Mouse (Mus musculus): ENCODE measurements at regions not wholly inside any gene's neighbourhood (a gene's known extent, or its start where the extent isn't known, plus 50 kb on each side); places are given as distances from the start of the nearest gene placed in this dataset.
"Not testable (repeated sequence)": the region's sequence is repeated elsewhere in the genome, so short reads cannot be mapped to it uniquely, and the experiment has no call there.

- H3K4me3 ChIP-seq (ENCODE audit: insufficient read depth, low read depth, low read length); H3K27ac ChIP-seq (ENCODE audit: insufficient read depth, low read depth, low read length); H3K4me1 ChIP-seq (ENCODE audit: control insufficient read depth, insufficient read depth, low read length); H3K27me3 ChIP-seq (replicated peaks; ENCODE audit: control insufficient read depth, insufficient read depth, low read length); H3K36me3 ChIP-seq (ENCODE audit: control insufficient read depth, insufficient read depth, low read length); DNase-seq: not testable (repeated sequence)
- 50% methylated on average over 2 of the region's 2 CpGs for WGBS
- TF ChIP-seq CTCF (conservative IDR thresholded peaks at IDR 0.05; ENCODE audit: insufficient read depth, insufficient read length, low read depth, low read length): 0 out of 2 replicates have a peak, but pooled peaks have one; percentile 14
These were observed 850.0 kb upstream of the Olfr1507 start for GRCm38 (mm10) chr14:53345568-53345967.

- H3K27ac ChIP-seq (ENCODE audit: insufficient read depth, low read depth, low read length); H3K27me3 ChIP-seq (replicated peaks; ENCODE audit: control insufficient read depth, insufficient read depth, low read length); H3K36me3 ChIP-seq (ENCODE audit: control insufficient read depth, insufficient read depth, low read length); H3K4me3 ChIP-seq (ENCODE audit: insufficient read depth, low read depth, low read length); DNase-seq; H3K4me1 ChIP-seq (ENCODE audit: control insufficient read depth, insufficient read depth, low read length): not testable (repeated sequence)
- 32% methylated on average over 5 of the region's 5 CpGs for WGBS
These were observed 848.3 kb upstream of the Olfr1507 start for GRCm38 (mm10) chr14:53343849-53344248.

GRCm38 (mm10) chr14:53339167-53339566 is 843.6 kb upstream of the Olfr1507 start:
- not testable (repeated sequence) for H3K27ac ChIP-seq (ENCODE audit: insufficient read depth, low read depth, low read length); H3K36me3 ChIP-seq (ENCODE audit: control insufficient read depth, insufficient read depth, low read length); H3K27me3 ChIP-seq (replicated peaks; ENCODE audit: control insufficient read depth, insufficient read depth, low read length); H3K4me1 ChIP-seq (ENCODE audit: control insufficient read depth, insufficient read depth, low read length); DNase-seq; H3K4me3 ChIP-seq (ENCODE audit: insufficient read depth, low read depth, low read length)
- WGBS: no CpG with 5 or more reads among the region's 4 CpGs

- not testable (repeated sequence) for H3K36me3 ChIP-seq (ENCODE audit: control insufficient read depth, insufficient read depth, low read length); DNase-seq; H3K4me3 ChIP-seq (ENCODE audit: insufficient read depth, low read depth, low read length); H3K4me1 ChIP-seq (ENCODE audit: control insufficient read depth, insufficient read depth, low read length); H3K27ac ChIP-seq (ENCODE audit: insufficient read depth, low read depth, low read length); H3K27me3 ChIP-seq (replicated peaks; ENCODE audit: control insufficient read depth, insufficient read depth, low read length)
- 43% methylated on average over 6 of the region's 8 CpGs for WGBS
These were observed 841.9 kb upstream of the Olfr1507 start for GRCm38 (mm10) chr14:53337446-53337845.

- not testable (repeated sequence) for H3K36me3 ChIP-seq (ENCODE audit: control insufficient read depth, insufficient read depth, low read length); H3K4me3 ChIP-seq (ENCODE audit: insufficient read depth, low read depth, low read length); DNase-seq; H3K27me3 ChIP-seq (replicated peaks; ENCODE audit: control insufficient read depth, insufficient read depth, low read length); H3K4me1 ChIP-seq (ENCODE audit: control insufficient read depth, insufficient read depth, low read length); H3K27ac ChIP-seq (ENCODE audit: insufficient read depth, low read depth, low read length)
- 0% methylated on average over 1 of the region's 2 CpGs for WGBS
These were observed 841.2 kb upstream of the Olfr1507 start for GRCm38 (mm10) chr14:53336705-53337104.

GRCm38 (mm10) chr14:53334451-53334850 is 838.9 kb upstream of the Olfr1507 start:
- H3K4me3 ChIP-seq (ENCODE audit: insufficient read depth, low read depth, low read length); H3K27me3 ChIP-seq (replicated peaks; ENCODE audit: control insufficient read depth, insufficient read depth, low read length); H3K4me1 ChIP-seq (ENCODE audit: control insufficient read depth, insufficient read depth, low read length); H3K36me3 ChIP-seq (ENCODE audit: control insufficient read depth, insufficient read depth, low read length); H3K27ac ChIP-seq (ENCODE audit: insufficient read depth, low read depth, low read length); DNase-seq: not testable (repeated sequence)
- WGBS: no CpG with 5 or more reads among the region's 4 CpGs

GRCm38 (mm10) chr14:53331153-53331552 is 835.6 kb upstream of the Olfr1507 start:
- not testable (repeated sequence) for H3K4me3 ChIP-seq (ENCODE audit: insufficient read depth, low read depth, low read length); H3K27ac ChIP-seq (ENCODE audit: insufficient read depth, low read depth, low read length); H3K27me3 ChIP-seq (replicated peaks; ENCODE audit: control insufficient read depth, insufficient read depth, low read length); H3K36me3 ChIP-seq (ENCODE audit: control insufficient read depth, insufficient read depth, low read length); H3K4me1 ChIP-seq (ENCODE audit: control insufficient read depth, insufficient read depth, low read length); DNase-seq

- not testable (repeated sequence) for DNase-seq; H3K27ac ChIP-seq (ENCODE audit: insufficient read depth, low read depth, low read length); H3K4me3 ChIP-seq (ENCODE audit: insufficient read depth, low read depth, low read length); H3K4me1 ChIP-seq (ENCODE audit: control insufficient read depth, insufficient read depth, low read length); H3K27me3 ChIP-seq (replicated peaks; ENCODE audit: control insufficient read depth, insufficient read depth, low read length); H3K36me3 ChIP-seq (ENCODE audit: control insufficient read depth, insufficient read depth, low read length)
- WGBS: no CpG with 5 or more reads among the region's 7 CpGs
These were observed 828.8 kb upstream of the Olfr1507 start for GRCm38 (mm10) chr14:53324367-53324766.

GRCm38 (mm10) chr14:53318512-53319309 is 823.2 kb upstream of the Olfr1507 start:
- not testable (repeated sequence) for H3K27me3 ChIP-seq (replicated peaks; ENCODE audit: control insufficient read depth, insufficient read depth, low read length); H3K4me1 ChIP-seq (ENCODE audit: control insufficient read depth, insufficient read depth, low read length); DNase-seq; H3K4me3 ChIP-seq (ENCODE audit: insufficient read depth, low read depth, low read length); H3K36me3 ChIP-seq (ENCODE audit: control insufficient read depth, insufficient read depth, low read length); H3K27ac ChIP-seq (ENCODE audit: insufficient read depth, low read depth, low read length)
- no CpG with 5 or more reads among the region's 9 CpGs for WGBS

- WGBS: no CpG with 5 or more reads among the region's 1 CpGs
- H3K4me3 ChIP-seq (ENCODE audit: insufficient read depth, low read depth, low read length); H3K36me3 ChIP-seq (ENCODE audit: control insufficient read depth, insufficient read depth, low read length); DNase-seq; H3K27ac ChIP-seq (ENCODE audit: insufficient read depth, low read depth, low read length); H3K27me3 ChIP-seq (replicated peaks; ENCODE audit: control insufficient read depth, insufficient read depth, low read length); H3K4me1 ChIP-seq (ENCODE audit: control insufficient read depth, insufficient read depth, low read length): not testable (repeated sequence)
These were observed 816.9 kb upstream of the Olfr1507 start for GRCm38 (mm10) chr14:53312490-53312889.

GRCm38 (mm10) chr14:53303179-53303578 is 807.6 kb upstream of the Olfr1507 start:
- H3K4me1 ChIP-seq (ENCODE audit: control insufficient read depth, insufficient read depth, low read length); DNase-seq; H3K36me3 ChIP-seq (ENCODE audit: control insufficient read depth, insufficient read depth, low read length); H3K27ac ChIP-seq (ENCODE audit: insufficient read depth, low read depth, low read length); H3K27me3 ChIP-seq (replicated peaks; ENCODE audit: control insufficient read depth, insufficient read depth, low read length); H3K4me3 ChIP-seq (ENCODE audit: insufficient read depth, low read depth, low read length): not testable (repeated sequence)
- no CpG with 5 or more reads among the region's 3 CpGs for WGBS

Data from kidney, adult 2 months (tissue).